Mouse (Mus musculus): ENCODE measurements around the gene Ino80d.

GRCm38 (mm10) chr1:62986267-62986666 lies 128.2 kb downstream of the Ino80d start:
- TF ChIP-seq HCFC1 (IDR thresholded peaks at IDR 0.05; ENCODE audit: borderline replicate concordance, insufficient read depth, low read length) (no peak), CHD2 (IDR thresholded peaks at IDR 0.05; ENCODE audit: low read depth, low read length) (no peak), ZNF384 (IDR thresholded peaks at IDR 0.05; ENCODE audit: low read depth, low read length) (no peak)
